Mouse (Mus musculus): ENCODE measurements at regions not wholly inside any gene's neighbourhood (a gene's known extent, or its start where the extent isn't known, plus 50 kb on each side); places are given as distances from the start of the nearest gene placed in this dataset.

DNA sequence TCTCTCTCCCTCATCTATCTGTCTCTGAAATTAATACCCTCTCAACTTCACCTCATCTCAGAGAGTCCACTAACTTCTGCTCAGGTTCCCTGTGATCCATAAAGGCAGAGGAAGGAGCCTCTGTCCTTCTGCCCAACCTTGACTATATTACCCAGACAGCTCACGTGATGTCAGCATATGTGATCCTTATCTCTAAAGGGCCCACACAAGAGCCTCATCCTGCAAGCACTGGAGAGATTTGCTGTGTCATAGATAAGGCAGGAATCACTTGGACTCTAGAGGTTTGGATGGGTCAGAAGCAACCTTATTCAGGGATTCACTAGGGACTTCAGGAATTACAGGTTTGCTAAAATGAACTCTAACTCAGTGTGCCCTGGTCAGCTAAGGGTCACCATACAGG lies 315.3 kb upstream of the Kdm8 start:
- H3K4me1 ChIP-seq (replicated peaks) = no peaks in the 10 kb centered on the region
- no peak for ATAC-seq (ENCODE audit: insufficient number of reproducible peaks, insufficient read depth, low FRiP score, low TSS enrichment, low read depth)
- H3K27me3 ChIP-seq = no peaks in the 10 kb centered on the region
- 76% methylated on average over 1 of the region's 1 CpGs for WGBS
- no peak overlapping the region for H3K4me3 ChIP-seq (replicated peaks)
- no peak overlapping the region for H3K9ac ChIP-seq (replicated peaks)
- no peak overlapping the region for H3K4me2 ChIP-seq
- no peaks in the 10 kb centered on the region for H3K36me3 ChIP-seq
- H3K9me3 ChIP-seq = no peaks in the 10 kb centered on the region
- no peak overlapping the region for H3K27ac ChIP-seq

DNA sequence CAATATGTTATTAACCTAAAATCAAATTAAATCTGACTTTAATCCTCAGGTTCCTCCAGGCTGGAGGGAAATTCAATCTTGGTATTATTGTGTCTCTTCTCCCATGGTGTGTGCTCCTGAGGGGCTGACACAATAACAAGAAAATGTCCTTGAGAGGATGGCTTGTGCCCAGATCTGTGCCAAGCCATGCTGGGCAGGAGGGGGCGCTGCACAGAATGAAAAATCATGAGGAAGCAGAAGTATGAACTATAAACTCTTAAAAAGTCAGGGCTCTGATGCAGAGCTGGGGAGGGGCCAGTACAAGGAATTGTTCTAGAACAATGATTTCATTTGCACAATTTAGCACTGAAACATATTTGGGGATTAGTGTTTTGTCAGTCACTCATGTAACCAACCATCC lies 312.5 kb upstream of the Kdm8 start:
- WGBS = 68% methylated on average over 1 of the region's 1 CpGs
- Histone ChIP-seq H3K4me3 (replicated peaks) (no peak overlapping the region), H3K27me3 (no peaks in the 10 kb centered on the region), H3K27ac (no peak overlapping the region), H3K9me3 (0 out of 2 replicates have a peak, but pooled peaks cover 3% of the 10 kb centered on the region), H3K36me3 (no peaks in the 10 kb centered on the region), H3K4me2 (no peak overlapping the region), H3K4me1 (replicated peaks) (no peaks in the 10 kb centered on the region), H3K9ac (replicated peaks) (no peak overlapping the region)
- no peak for ATAC-seq (ENCODE audit: insufficient number of reproducible peaks, insufficient read depth, low FRiP score, low TSS enrichment, low read depth)

DNA sequence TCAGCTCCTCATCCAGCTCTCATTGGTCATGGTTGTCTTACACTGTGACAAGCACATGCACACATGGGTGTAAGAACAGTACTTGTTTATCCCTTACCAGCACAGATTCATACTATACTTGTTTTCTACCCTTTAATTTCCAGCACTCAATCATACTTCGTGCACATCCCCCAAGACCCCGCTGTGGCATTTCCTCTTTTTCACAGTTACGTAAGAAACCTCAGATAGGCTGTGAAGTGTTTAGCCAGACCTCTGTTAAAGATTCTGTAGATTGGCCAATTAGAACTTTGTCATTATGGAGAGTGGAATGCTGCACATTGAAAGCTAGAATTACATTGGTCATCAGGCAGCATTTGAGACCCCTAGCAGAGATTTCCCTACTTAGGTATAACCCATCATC lies 305.9 kb upstream of the Kdm8 start:
- 74% methylated on average over 3 of the region's 3 CpGs for WGBS
- no peak overlapping the region for H3K9ac ChIP-seq (replicated peaks)
- H3K9me3 ChIP-seq = 0 out of 2 replicates have a peak, but pooled peaks cover 3% of the 10 kb centered on the region
- H3K27me3 ChIP-seq = no peaks in the 10 kb centered on the region
- ATAC-seq (ENCODE audit: insufficient number of reproducible peaks, insufficient read depth, low FRiP score, low TSS enrichment, low read depth) = no peak
- no peak overlapping the region for H3K4me3 ChIP-seq (replicated peaks)
- H3K36me3 ChIP-seq = no peaks in the 10 kb centered on the region
- no peak overlapping the region for H3K27ac ChIP-seq
- 0 out of 2 replicates have a peak, but pooled peaks cover 3% of the 10 kb centered on the region for H3K4me1 ChIP-seq (replicated peaks)
- no peak overlapping the region for H3K4me2 ChIP-seq

DNA sequence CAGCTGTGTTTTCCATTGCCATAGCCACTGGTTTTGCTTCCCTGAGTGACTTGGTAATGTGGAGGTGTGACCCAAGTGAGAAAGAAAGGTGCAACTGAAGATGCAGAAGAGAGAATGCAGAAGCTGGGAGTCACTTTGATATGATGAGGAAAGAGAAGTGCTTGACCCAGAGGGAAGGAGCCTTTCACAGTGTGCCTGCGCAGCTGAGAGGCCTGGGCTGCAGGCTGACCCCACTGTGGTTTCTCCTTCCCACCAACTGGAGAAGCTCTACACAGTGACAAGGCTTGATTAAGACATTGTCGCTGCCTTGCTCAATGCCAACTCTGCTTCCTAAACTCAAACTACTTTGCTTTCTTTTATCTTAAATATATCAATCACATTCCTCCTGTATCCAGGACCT lies 305.3 kb upstream of the Kdm8 start:
- H3K36me3 ChIP-seq = no peaks in the 10 kb centered on the region
- 88% methylated on average over 2 of the region's 2 CpGs for WGBS

DNA sequence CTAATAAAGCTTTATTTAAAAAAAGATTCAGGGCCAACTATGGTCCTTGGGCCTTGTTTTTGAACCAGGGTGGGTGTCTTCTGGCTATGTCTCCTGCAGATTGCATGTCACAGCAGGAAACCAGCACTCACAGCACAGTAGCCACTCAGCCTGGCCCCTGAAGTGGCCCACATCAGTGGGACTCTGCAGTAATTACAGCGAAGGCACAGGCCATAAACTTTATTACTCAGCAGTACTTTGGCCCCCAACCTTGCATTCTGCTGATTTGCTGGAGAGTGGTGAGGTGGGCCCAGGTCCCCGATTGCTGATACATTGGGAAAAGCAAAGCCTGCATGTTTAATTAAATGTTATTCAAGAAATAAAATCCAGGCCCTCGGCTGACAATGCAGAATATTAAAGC lies 303.6 kb upstream of the Kdm8 start:
- 0 out of 2 replicates have a peak, but pooled peaks cover 3% of the 10 kb centered on the region for H3K27me3 ChIP-seq
- H3K4me1 ChIP-seq (replicated peaks) = 0 out of 2 replicates have a peak, but pooled peaks cover 3% of the 10 kb centered on the region
- H3K36me3 ChIP-seq = no peaks in the 10 kb centered on the region
- H3K27ac ChIP-seq = no peak overlapping the region
- H3K4me2 ChIP-seq = no peak overlapping the region
- no peak overlapping the region for H3K9ac ChIP-seq (replicated peaks)
- no peak for ATAC-seq (ENCODE audit: insufficient number of reproducible peaks, insufficient read depth, low FRiP score, low TSS enrichment, low read depth)
- no peak overlapping the region for H3K4me3 ChIP-seq (replicated peaks)
- 14% methylated on average over 3 of the region's 3 CpGs for WGBS
- no peaks in the 10 kb centered on the region for H3K9me3 ChIP-seq

More for the DNA sequence above, 305.3 kb upstream of the Kdm8 start:
- Histone ChIP-seq H3K27me3 (no peaks in the 10 kb centered on the region), H3K27ac (no peak overlapping the region), H3K4me1 (replicated peaks) (0 out of 2 replicates have a peak, but pooled peaks cover 3% of the 10 kb centered on the region), H3K4me3 (replicated peaks) (no peak overlapping the region), H3K9me3 (0 out of 2 replicates have a peak, but pooled peaks cover 3% of the 10 kb centered on the region), H3K4me2 (no peak overlapping the region), H3K9ac (replicated peaks) (no peak overlapping the region)
- ATAC-seq (ENCODE audit: insufficient number of reproducible peaks, insufficient read depth, low FRiP score, low TSS enrichment, low read depth) = no peak

DNA sequence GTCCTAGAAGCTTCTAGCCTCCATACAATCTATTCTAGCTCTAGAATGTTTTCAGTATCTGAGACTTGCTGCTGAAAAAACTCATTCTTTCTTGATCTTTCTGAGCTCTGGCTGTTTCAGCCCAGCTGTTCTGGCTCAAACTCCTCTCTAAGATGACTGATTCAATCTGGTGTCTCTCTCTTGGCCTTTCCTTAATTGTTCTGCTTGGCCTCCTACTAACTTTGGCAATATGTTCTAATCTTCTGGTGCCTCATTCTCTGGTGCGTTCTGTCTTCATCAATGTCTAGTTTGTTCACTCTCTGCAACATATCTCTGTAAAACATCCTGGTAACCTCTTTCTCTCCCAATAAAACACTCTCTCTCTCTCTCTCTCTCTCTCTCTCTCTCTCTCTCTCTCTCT lies 302.6 kb upstream of the Kdm8 start:
- 84% methylated on average over 1 of the region's 1 CpGs for WGBS
- ATAC-seq (ENCODE audit: insufficient number of reproducible peaks, insufficient read depth, low FRiP score, low TSS enrichment, low read depth) = no peak
- Histone ChIP-seq H3K4me1 (replicated peaks) (0 out of 2 replicates have a peak, but pooled peaks cover 3% of the 10 kb centered on the region), H3K36me3 (no peaks in the 10 kb centered on the region), H3K9ac (replicated peaks) (no peak overlapping the region), H3K4me3 (replicated peaks) (no peak overlapping the region), H3K4me2 (no peak overlapping the region), H3K27me3 (0 out of 2 replicates have a peak, but pooled peaks cover 3% of the 10 kb centered on the region), H3K9me3 (no peaks in the 10 kb centered on the region), H3K27ac (no peak overlapping the region)

DNA sequence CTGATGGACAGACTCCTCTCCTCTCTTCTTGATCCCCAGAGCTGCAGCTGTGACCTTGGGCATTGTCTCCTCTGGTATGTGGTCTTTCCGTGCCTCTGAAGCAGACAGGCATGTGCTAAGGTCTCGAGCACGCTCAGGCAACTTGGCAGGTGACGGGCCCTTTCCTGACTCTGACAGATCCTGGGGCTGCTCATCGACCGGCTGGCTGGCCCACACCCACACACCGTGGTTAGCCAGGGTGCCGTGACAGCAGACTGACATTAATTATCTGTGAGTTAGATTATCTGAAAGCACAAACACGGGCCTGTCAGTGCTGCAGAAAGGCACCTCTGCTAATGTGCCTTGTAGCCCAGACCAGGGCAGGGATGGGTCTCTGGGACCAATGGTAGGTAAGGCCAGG lies 298.5 kb upstream of the Kdm8 start:
- Histone ChIP-seq H3K9ac (replicated peaks) (no peak overlapping the region), H3K27me3 (0 out of 2 replicates have a peak, but pooled peaks cover 3% of the 10 kb centered on the region), H3K27ac (no peak overlapping the region), H3K4me2 (no peak overlapping the region), H3K4me1 (replicated peaks) (no peaks in the 10 kb centered on the region), H3K9me3 (no peaks in the 10 kb centered on the region), H3K36me3 (no peaks in the 10 kb centered on the region), H3K4me3 (replicated peaks) (no peak overlapping the region)
- WGBS = 55% methylated on average over 9 of the region's 9 CpGs
- no peak for ATAC-seq (ENCODE audit: insufficient number of reproducible peaks, insufficient read depth, low FRiP score, low TSS enrichment, low read depth)

DNA sequence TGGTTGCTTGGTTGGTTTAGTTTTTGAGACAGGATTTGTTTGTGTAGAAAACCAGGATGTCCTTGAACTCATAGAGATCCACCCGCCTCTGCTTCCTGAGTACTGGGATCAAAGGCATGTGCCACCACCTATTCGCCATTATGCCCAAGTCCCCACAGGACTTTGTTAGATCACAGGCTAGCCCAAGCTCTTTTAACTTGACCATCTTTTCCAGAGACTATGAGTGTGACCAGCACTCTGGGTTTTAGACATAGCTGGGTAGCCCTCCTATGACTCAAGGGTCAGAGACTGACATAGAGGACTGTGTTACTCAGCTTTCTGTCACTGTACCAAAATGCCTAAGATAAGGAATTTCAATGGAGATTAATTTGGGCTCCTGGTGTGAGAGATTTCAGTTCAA lies 295.3 kb upstream of the Kdm8 start:
- no peak for ATAC-seq (ENCODE audit: insufficient number of reproducible peaks, insufficient read depth, low FRiP score, low TSS enrichment, low read depth)
- H3K4me3 ChIP-seq (replicated peaks) = no peak overlapping the region
- no peak overlapping the region for H3K27ac ChIP-seq
- H3K36me3 ChIP-seq = no peaks in the 10 kb centered on the region
- WGBS = 84% methylated on average over 2 of the region's 2 CpGs
- H3K9ac ChIP-seq (replicated peaks) = no peak overlapping the region
- H3K9me3 ChIP-seq = no peaks in the 10 kb centered on the region
- H3K4me1 ChIP-seq (replicated peaks) = no peaks in the 10 kb centered on the region
- no peak overlapping the region for H3K4me2 ChIP-seq
- H3K27me3 ChIP-seq = 0 out of 2 replicates have a peak, but pooled peaks cover 3% of the 10 kb centered on the region

DNA sequence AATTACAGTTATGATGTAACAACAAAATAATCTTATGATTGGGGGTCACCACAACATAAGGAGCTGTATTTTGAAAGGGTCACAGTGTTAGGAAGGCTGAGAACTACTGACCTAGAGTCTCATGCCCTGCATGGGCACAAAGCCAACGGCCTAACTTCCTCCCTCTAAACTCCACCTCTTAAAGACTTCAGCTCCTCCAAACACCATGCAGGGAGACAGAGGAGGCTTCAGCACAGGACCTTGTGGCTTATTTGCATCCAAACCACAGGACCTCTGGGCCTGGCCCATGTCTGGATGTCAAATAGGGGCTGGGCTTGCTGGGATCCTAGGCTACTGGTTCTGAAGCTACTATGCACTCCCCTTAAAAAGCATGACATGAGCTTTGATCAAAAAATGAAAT lies 294.7 kb upstream of the Kdm8 start:
- no peak for ATAC-seq (ENCODE audit: insufficient number of reproducible peaks, insufficient read depth, low FRiP score, low TSS enrichment, low read depth)
- WGBS = 59% methylated on average over 1 of the region's 1 CpGs

DNA sequence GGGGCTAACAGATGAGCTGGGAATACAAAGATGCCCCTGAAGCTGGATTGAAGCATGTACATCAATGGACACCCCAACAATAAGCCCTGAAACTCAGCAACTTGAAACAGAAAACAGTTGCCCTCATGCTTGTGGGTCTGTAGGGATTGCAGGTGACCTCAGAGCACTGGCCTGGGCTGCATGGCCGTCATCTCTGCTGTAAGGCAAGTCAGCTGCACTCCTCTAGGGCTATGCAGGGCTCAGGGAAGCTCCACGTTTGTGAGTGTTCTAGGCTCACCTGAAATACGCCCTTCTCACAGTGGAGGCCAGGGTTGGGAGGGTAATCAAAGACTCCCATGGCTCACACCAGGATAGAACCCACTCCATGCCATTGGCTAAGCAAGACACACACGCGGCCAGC lies 292.2 kb upstream of the Kdm8 start:
- ATAC-seq (ENCODE audit: insufficient number of reproducible peaks, insufficient read depth, low FRiP score, low TSS enrichment, low read depth) = no peak
- no peak overlapping the region for H3K9ac ChIP-seq (replicated peaks)
- H3K27me3 ChIP-seq = no peaks in the 10 kb centered on the region
- H3K36me3 ChIP-seq = no peaks in the 10 kb centered on the region
- WGBS = 89% methylated on average over 5 of the region's 5 CpGs
- H3K27ac ChIP-seq = no peak overlapping the region
- peaks cover 5% of the 10 kb centered on the region; the same call in 1 of the 2 replicates for H3K4me1 ChIP-seq (replicated peaks)
- H3K4me3 ChIP-seq (replicated peaks) = no peak overlapping the region
- no peak overlapping the region for H3K4me2 ChIP-seq
- H3K9me3 ChIP-seq = no peaks in the 10 kb centered on the region

More for the DNA sequence above, 294.7 kb upstream of the Kdm8 start:
- Histone ChIP-seq H3K36me3 (no peaks in the 10 kb centered on the region), H3K27ac (no peak overlapping the region), H3K9me3 (no peaks in the 10 kb centered on the region), H3K9ac (replicated peaks) (no peak overlapping the region), H3K4me2 (no peak overlapping the region), H3K4me1 (replicated peaks) (no peaks in the 10 kb centered on the region), H3K27me3 (no peaks in the 10 kb centered on the region), H3K4me3 (replicated peaks) (no peak overlapping the region)

DNA sequence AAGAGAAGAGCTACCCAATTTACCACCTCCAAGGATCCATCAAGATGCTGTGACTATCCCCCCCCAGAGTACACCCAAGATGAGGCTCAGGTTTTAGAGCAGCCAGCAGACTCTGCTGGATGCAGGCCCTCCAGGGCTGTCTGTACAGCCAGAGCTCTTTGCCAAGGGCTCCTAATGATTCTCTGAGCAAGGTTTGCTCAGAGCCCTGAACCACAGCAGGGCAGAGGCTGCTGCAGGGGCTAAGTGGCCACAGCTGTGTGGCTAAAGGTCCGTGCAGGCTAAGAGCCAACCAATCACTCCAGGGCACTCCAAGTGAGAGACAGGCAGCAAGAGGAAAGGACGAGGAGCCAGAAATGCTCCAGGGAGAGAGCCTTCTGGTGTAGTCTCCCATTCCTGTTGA lies 289.2 kb upstream of the Kdm8 start:
- 15% methylated on average over 2 of the region's 2 CpGs for WGBS
- no peak for ATAC-seq (ENCODE audit: insufficient number of reproducible peaks, insufficient read depth, low FRiP score, low TSS enrichment, low read depth)
- Histone ChIP-seq H3K36me3 (no peaks in the 10 kb centered on the region), H3K4me2 (no peak overlapping the region), H3K9me3 (no peaks in the 10 kb centered on the region), H3K4me3 (replicated peaks) (no peak overlapping the region), H3K27me3 (no peaks in the 10 kb centered on the region), H3K4me1 (replicated peaks) (peaks cover 5% of the 10 kb centered on the region; the same call in 1 of the 2 replicates), H3K27ac (no peak overlapping the region), H3K9ac (replicated peaks) (no peak overlapping the region)

DNA sequence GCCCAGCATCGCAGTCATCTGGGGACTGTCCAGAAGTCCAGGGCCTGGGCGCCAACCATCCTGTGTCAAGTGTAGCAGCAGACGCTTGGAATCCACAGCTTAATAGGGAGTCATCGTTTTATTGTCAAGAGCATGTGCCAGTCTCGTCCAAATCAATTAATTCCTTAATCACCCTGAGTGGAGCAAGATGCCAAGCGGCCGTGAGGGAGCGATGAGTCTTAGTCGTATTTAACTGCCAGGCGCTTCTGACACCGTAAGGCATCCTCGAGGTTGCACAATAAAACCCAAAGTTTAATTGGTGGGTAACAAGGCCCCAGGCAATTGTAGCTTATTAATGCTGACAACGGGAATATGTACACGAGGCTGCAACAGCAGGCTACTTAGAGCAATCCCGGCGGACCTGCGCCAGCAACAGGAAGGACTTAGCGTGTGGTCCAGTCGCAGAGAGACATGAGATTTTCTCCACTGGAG lies 277.6 kb upstream of the Kdm8 start:
- no peaks in the 10 kb centered on the region for H3K36me3 ChIP-seq
- no peak overlapping the region for H3K4me3 ChIP-seq (replicated peaks)
- no peak overlapping the region for H3K9ac ChIP-seq (replicated peaks)
- ATAC-seq (ENCODE audit: insufficient number of reproducible peaks, insufficient read depth, low FRiP score, low TSS enrichment, low read depth) = no peak
- no peaks in the 10 kb centered on the region for H3K27me3 ChIP-seq
- WGBS = 66% methylated on average over 19 of the region's 19 CpGs
- no peak overlapping the region for H3K27ac ChIP-seq
- no peak overlapping the region for H3K4me2 ChIP-seq
- 0 out of 2 replicates have a peak, but pooled peaks cover 3% of the 10 kb centered on the region for H3K9me3 ChIP-seq
- no peaks in the 10 kb centered on the region for H3K4me1 ChIP-seq (replicated peaks)
